Mouse (Mus musculus) right cerebral cortex, postnatal 25 days (tissue): ENCODE measurements around the gene Pald1.

Source experiments
- DNase-seq: peaks from one replicate; pipeline ENCODE4 v3.0.0; 2022

Pald1 gene

DNA sequence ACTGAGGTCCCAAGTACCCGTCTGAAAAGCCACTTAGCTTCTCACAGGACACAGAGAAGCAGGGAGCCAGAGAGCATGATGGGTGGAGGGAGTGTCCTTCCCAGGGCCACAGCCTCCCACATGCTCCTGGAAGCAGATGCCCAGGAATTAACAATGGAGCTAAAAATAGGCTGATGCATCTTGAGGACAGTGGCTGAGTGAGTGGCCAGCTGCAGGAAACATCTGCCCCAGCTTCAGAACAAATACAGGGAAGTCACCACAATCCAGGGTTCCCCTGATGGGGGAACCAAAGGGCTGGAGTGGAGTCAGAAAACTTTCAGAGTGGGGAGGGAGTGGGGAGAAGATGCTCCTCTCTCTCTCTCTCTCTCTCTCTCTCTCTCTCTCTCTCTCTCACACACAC, 17.4 kb downstream of the Pald1 start:
- no peak for DNase-seq

DNA sequence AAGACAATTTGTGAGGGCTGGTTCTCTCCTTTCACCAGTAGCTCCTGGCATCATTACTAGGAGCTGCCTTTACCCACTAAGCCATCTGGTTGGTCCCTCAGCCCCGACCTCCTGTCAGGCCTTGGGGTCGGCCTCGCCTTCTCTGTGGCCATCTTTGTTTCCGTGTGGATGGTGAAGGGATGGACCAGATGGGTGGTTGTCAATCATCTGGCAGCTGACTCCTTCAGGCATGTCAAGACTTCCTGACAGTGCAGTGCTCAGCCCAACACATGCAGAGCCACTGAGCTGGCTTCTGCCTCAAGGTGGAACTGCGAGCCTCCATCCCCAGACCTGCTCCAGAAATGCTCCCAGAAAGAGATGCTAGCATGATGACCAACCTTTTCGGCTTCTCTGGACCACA, 18.9 kb downstream of the Pald1 start:
- DNase-seq: no peak

DNA sequence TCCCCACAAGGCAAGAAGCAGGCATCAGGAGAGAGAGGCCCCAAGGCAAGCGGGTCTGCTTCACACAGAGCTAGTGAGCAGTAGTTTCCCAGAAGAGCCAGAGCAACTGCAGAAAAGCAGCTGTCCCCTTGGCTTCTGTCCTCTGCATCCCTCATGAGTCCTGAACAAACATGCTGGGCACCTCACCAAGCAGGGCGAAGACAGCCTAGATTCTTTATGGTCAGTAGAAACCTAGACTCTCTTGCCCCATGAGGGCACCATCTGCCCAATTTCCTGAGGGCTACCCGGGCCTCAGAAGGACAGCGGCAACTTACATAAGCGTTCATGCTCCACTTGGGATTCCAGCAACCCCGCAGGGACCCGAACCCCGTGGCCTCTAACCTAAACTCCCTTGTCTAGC, 20.3 kb downstream of the Pald1 start:
- DNase-seq: no peak

DNA sequence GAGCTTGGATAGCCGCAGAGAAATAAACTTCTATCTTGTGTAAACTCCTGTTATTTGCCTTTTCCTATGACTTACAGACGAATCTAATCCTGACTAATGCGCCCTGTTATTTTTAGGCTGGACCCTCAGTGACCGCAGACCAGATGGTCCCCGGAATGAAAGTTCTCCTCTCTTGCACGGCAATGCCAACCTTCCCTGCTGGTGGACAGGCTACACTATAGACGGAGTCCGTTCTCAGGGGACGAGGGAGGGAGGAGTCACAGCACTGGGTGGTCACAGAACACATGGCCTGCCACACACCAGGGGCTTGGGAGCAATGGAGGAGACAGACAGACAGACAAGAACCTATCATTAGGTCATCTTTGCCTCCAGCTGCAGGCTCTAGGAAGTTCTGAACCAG, 20.8 kb downstream of the Pald1 start:
- DNase-seq: no peak

DNA sequence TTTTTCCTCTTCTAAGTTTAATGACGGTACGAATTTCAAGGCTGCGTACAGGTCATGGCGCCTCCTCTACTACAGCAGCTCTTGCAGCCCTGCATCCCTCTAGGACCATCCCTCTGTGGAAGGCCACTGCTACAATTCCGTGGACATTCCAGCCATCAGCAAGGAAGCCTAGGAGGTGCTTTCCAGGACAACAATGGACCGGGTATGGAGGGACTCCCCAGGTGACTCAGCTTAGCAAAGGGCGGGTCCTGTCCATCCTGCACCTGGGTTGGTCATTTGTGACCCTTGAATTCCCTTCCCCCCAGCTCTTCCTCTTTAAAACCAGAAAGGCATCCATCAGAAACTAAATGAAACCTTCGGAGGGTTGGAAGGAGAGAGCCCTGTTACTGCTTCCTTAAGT, 22.7 kb downstream of the Pald1 start:
- no peak for DNase-seq

DNA sequence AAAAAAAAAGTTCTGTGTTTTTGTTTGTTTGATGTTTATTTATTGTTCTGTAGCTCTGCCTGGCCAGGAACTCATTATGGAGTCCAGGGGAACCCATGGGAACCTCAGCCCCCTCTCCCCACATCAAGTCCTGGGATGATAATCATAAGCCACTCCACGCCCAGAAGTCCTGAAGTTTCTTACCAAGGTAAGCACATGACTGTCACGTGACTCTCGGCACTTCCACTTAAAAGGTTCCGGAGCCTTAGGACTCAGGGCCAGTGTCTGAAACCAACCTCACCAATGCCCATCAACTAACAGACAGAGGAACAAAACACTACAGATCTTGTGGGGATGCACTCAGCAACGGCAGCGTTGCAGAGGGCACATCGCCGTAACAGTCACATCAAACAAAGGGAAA, 23.9 kb downstream of the Pald1 start:
- no peak for DNase-seq

DNA sequence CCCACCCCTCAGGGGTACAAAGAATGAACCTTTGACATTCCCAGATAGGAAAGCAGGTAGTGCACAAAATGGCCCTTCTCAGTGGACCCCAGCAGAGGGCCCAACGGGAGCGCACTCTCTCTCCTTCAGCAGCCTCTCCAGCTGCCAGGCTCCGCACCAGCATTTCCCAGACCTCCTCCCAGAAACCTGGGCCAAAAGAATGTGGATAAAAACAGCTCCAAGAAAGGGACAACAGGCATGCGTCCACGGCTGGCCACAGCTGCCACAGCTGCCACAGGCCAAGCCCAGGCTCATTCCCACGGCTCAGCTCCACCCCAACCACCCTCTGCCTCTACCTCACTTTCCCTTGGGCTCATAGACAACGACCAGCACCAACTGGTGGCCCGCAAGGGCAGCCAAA, 25.7 kb downstream of the Pald1 start:
- DNase-seq: no peak

DNA sequence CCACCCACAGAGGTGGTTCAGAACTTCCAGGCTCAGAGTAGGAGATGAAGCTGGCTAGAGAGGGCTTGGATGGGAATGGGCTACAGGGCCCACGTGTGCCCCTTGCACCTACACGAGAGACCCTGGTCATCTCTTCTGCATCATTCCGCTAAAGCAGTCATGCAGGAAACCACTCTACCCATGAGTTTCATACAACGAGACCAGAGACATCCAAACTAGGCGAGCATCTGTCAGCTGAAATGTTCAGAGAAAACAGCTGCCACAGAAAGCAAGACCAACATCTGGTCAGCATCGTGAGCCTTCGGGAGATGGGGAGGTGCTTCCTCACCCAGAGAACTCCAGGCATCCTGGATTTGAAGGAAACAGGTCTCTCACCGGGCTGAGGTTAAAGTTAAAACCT, 26.8 kb downstream of the Pald1 start:
- no peak for DNase-seq

DNA sequence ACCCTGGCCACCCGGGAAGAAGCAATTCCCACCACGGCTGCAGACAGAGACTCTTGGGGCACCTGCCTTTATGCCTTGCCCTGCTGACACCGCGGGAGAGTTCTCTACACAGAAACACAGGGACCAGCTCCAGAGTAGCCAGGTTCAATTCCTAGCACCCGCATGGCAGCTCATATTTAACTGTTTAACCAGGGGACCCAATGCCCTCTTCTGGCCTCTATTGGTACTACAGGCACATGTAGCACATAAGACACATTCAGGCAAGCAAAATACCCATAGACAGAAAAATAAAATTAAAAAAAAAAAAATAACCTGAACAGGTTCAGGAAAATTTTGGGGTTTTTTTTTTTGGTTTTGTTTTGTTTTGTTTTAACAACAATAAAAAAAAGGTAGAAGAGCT, 27.2 kb downstream of the Pald1 start:
- DNase-seq: no peak

DNA sequence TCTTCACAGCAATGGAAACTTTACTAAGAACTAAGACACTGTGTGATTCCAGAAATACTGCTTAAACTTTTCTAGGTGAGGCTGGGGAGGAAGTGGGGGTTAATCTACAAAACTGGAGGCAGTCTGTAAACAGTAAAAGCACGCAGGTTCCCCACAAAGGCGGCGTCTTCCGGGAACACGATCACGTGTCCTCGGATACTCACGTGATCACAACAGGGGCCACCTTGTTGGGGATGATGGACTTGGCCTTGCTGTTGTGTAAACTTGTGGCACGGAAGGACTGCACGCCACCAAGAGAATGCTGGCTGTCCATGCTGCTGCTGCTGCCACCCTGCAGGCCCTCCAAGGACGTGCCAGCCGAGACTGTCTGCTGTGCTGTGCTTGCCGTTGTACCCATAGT, 27.7 kb downstream of the Pald1 start:
- no peak for DNase-seq

DNA sequence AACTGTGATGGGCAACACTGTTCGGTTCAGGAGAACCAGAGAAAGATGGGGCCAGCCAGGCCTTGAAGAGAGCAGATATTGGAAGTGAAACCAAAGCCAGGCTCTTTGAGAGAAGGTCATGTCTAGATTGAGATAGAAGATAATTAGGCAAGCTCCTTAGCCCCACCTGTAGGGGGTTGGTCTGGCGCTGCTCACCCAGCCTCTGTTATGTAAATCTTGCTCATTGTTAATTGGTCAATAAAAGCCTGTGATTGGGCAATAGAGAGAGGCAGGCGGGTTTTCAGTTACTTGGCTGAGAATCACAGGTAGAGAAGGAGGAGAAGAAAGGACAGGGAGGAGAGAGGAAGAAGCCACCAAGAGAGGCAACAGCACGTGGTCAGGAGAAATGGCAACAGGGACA, 32.1 kb downstream of the Pald1 start:
- no peak for DNase-seq

DNA sequence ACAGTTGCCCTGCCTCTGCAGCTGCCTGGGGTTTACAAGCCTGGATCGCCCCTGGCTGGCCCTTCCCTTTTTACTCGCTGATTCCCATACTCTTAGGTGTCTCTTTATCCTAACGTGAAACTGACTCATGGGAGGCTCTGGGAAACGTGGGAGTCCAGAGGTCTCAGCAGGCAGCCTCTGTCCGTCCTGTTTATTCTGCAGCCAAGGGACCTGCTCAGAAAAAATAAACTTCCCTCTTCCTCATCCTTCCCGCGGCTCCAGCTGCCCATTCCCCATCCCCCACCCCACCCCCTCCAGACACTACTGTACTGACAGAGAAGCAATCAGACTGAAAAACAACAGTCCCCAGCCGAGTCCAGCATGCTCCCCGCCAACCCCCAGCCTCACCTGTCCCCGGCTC, 37.0 kb downstream of the Pald1 start:
- DNase-seq: no peak

DNA sequence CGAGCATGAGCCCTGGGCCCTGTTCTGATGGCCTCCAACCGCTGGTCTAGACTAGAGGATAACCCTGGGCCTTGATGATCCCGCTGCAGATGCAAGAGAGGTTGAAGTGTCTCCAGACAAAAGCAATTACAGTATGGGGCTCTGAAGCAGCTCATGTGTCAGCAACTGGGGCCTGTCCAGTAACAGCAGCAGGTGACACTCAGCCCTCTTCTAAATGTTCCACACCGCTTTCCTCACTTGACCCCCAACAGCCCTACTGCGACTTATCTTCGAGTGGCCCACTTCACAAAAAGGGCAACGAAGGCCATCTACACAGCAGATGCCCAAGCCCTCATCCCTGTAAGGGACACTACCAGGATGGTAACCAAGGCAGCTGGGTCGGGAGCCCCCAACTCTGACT, 38.2 kb downstream of the Pald1 start:
- no peak for DNase-seq

DNA sequence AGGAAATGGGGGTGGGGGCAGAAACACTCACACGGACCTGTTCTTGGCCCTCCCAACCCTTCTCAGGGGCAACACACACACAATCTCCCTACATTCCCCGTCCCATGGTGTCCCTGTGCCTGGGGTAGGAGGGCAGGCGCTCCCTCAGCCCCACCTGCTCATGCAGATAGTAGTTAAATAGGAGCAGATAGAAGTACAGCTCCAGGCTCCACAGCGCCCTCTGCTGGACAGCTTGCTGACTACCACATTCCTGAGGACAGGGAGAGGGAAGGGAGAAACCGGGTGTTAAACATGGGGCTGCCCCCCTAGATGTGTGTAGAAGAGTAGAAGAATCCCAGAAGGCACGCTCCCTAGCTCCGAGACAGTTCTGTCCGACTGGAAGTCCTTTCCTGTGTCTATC, 39.4 kb downstream of the Pald1 start:
- DNase-seq: peak; percentile 41

DNA sequence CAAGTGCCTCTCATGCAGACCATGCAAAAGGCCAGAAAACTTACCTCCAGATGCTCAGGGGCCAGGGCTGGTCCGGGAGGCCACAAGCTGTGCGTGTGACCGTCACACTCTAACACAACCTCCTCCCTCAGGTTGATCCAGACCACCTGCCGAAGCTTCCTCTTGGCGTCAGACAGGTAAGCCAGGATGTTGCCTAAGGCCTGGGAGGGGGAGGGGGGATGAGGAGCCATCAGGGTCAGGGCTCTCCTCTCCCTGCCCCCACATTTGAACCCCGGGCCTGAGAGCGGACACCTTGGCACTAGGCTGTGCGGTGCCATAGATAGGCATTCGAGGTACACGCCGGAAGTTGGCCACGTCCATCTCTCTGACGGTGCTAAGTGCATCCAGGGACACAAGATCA, 40.6 kb downstream of the Pald1 start:
- DNase-seq: no peak

DNA sequence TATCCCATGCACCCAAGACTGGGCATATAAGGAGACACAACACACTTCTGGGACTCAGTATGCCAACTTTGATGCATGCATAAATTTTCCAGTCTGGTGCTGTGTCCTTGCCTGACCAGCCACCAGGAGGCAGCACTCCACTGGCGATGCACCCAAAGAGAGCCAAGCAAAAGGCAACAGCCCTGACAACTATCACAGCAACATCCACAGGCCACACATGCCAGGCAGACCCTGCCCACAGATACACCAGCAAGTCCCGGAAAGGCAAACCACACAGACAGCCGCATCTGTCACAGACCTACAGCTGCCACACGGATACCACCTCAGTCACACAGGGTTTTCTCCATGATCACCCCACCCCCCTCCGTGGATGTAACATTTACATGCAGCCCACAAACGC, 41.8 kb downstream of the Pald1 start:
- DNase-seq: peak; percentile 74

DNA sequence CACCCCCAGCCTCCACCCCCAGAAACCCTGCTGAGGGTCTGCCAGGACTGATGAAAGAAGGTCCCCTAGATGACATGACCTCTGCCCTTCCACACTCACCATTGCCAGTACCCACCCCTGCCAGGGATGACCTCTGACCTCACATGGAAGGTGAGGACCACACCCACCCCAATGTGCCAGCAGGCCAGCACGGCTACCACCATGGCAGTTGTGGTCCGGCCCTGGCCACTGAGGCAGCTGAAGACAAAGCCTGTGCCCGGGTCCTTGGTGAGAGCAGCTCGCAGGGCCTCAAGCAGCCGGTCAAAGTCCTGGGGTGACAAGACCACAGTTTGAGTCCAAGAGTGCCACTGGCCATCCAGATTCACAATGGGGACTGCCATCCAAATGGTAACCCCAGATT, 42.3 kb downstream of the Pald1 start:
- DNase-seq: no peak

DNA sequence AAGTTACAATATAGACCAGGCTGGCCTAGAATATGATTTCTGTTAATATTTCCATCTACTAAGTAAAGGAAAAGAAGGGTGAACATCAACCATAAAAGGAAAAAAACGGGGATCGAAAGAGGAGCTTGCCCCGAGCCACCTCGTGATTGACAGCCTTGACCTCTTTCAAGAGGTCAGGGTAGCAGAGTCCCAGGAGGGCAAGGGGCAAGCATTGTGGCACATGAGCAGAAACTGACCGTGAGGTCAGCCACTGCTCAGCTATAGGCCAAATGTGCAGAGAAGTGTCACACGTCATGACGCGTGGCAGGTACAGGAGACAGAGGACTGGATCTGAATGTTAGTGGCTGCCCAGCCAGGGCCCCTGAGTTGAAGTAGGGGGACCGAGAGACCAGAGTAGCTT, 43.1 kb downstream of the Pald1 start:
- DNase-seq: no peak

DNA sequence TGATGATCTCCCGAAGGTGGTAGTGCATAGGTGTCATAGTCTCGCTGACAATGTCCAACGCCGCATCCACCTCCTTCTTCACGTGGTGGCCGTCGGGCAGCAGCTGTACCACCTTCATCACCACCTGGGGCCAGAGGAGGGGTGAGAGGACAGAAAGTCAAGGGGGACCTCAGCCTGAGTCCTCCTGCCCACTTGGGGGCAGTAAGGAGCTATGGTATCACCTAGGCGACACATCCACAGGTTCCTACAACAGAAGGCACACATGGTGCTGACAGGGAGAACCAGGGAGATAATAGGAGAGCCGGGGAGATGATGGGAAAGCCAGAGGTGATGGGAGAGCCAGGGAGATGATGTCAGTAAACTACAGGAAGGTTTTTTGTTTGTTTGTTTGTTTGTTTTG, 44.1 kb downstream of the Pald1 start:
- DNase-seq: no peak

DNA sequence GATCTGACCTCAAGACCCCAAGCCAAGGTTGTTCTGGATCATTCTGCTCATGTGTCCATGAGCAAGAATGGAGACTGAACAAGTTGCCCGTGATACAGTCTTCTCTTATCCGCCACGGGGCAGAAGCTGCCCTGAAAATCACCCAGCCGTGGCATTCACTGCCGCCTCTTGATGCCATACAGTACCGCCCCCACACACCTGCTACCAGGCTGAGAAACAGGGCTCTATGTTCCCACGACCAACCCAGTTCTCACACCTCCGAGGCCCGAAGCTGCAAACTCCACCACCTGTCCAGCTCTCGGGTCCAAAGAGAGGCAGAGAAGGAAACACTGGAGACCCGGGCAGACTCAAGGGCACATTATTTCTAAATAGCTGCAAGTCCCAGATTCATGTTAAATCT, 45.7 kb downstream of the Pald1 start:
- peak; percentile 14 for DNase-seq

DNA sequence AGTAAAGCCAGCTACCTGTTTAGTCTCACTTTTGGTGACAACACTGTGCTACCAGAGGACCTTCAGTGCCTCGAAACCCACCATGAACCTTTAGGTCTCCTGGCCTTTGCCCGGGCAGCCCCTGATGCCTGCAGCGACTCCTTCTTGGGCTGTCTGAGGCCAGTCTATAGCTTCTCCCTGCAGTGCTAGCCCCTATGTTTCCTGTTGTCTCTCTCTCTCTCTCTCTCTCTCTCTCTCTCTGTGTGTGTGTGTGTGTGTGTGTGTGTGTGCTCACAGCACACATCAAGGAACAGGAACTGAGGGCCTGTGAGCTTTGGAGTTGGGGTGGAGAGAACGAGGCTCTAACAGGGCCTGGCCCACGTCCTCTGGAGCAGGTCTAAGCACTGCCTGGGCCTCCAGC, 46.7 kb downstream of the Pald1 start:
- no peak for DNase-seq

DNA sequence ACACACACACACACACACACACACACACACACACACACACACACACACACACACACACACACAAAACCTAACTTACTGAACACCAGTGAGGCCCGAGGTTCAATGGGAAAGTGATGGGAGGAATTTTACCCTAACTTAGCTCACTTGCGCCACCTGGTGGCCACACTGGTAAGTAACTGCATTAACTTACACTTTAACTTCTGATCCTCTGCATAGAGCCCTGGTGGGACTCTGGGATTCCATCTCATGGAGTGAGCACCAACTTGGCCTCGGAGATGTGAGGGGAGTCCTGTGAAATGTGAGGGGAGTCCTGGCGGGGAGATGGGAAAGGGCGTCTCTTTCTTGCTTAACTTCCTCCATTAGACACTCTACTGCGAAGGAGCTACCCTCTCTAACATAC, 47.2 kb downstream of the Pald1 start:
- peak; percentile 55 for DNase-seq

DNA sequence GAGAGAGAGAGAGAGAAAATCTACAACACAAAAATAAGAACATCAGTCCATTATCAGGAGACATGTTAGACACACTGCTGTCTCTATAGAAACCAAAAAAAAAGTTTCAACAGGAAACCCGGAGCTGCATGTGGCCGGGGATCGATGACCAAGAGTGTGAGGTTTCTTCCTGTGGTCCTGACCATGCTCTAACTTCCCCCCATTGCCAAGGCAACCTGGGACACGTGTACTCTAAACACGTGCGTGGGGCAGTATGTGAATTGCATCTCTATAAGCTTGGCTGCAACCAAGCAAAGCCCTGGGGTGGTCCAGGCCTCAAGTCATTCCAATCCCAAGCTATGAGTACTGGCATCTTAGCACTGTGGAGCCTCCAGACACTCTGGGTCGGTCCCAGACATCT, 48.8 kb downstream of the Pald1 start:
- no peak for DNase-seq

DNA sequence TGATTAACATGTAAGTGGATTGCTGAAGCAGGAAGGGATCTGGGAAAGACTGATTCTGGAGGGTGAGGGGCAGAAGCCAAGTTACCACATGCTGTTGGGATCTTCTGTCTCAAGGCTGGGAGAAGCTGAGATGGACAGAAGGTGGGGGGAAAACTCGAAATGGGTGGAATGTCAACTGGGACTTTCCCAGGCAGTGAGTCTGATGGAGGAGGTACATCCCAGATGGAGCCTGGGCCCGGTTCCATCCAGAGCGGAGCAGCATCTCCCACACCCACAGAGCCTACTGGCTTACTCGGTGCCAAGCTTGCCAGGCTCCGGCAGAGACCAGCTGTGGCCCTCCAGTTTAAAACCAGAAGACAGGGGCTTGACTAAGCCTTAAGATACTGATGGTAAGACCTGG, 52.3 kb downstream of the Pald1 start:
- DNase-seq: peak; percentile 81

DNA sequence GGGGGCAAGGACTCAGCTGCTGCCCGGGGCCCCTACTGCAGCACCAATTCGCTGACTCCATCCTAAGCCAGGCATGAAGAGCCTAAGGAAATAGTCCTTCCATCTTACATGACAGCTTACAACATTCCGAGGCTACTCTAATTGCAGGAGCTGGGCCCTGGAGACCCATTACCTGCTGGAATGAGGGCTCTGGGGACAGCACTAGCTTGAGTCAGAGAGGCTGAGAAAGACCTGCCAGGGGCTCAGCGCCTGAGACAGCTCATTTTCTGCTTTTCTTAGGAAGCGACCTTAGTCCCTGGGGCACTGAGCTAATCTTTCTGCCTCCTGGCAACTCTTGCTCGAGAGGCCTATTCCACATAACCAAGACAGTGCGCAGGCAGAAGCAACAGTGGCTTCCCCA, 54.4 kb downstream of the Pald1 start:
- no peak for DNase-seq

DNA sequence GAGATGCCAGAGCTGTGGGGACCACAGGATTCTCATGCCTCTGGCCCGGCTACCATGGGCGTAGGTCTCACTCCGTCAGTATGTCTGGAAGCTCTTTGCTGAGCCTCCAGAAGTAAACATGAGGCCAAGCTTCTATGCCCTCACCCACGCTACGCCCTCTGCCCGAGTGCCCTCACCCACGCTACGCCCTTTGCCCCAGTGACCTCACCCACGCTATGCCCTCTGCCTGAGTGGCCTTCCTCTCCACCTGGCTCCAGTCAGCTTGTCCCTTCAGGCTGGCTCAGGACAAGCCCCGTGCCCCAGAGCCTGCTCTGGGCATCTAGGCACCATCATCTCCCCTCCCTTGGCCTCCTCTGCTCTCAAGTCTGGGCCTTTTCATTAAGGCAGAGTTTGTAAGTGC, 55.8 kb downstream of the Pald1 start:
- no peak for DNase-seq
